Mouse (Mus musculus) MEL (cell line): ENCODE data around the gene Bub1. TPM values are rescaled to one million over a fixed set of nuclear protein-coding genes. Genes with fewer than 3 reads are reported as not detected.

Experiments used
- DNase-seq: peaks from one replicate; pipeline ENCODE4 v3.0.0; 2011; ENCODE audit warnings: low read depth, low spot score
- H3K27ac ChIP-seq: 2 replicates; pipeline ENCODE4 v1.5.1; 2012; ENCODE audit warnings: low read depth, mild to moderate bottlenecking, control low read depth, low read length, moderate library complexity; ENCODE audit not compliant: control insufficient read depth
- H3K27me3 ChIP-seq, 2 experiments: fragments of 150-350 bp in 1 of 2; sonication (generic) in 1 of 2; 2 replicates each; pipeline ENCODE4 v1.6.1; 2012; ENCODE audit warnings: low read length in 2 of 2, mild to moderate bottlenecking in 2 of 2, improper control_type of control experiment in 1 of 2, moderate library complexity in 1 of 2; ENCODE audit not compliant: insufficient read depth in 2 of 2, control insufficient read depth in 1 of 2
- H3K36me3 ChIP-seq, 2 experiments: 2 replicates each; pipeline ENCODE4 v1.6.1; 2012 to 2014; ENCODE audit warnings: low read length in 2 of 2, improper control_type of control experiment in 1 of 2, inconsistent platforms in 1 of 2, mild to moderate bottlenecking in 1 of 2; ENCODE audit not compliant: insufficient read depth in 2 of 2, control insufficient read depth in 1 of 2
- H3K4me1 ChIP-seq, 2 experiments: fragments of 150-350 bp in 1 of 2; sonication (generic) in 1 of 2; 2 replicates each; pipeline ENCODE4 v1.6.1; 2012; ENCODE audit warnings: low read length in 2 of 2, improper control_type of control experiment in 1 of 2, mild to moderate bottlenecking in 1 of 2; ENCODE audit not compliant: insufficient read depth in 2 of 2, control insufficient read depth in 1 of 2
- H3K4me3 ChIP-seq, 2 experiments: fragments of 150-350 bp in 1 of 2; sonication (generic) in 1 of 2; 2 replicates each; pipeline ENCODE4 v1.5.1; 2012; ENCODE audit warnings: low read depth in 2 of 2, low read length in 2 of 2, mild to moderate bottlenecking in 2 of 2, moderate library complexity in 2 of 2, control low read depth in 1 of 2, improper control_type of control experiment in 1 of 2; ENCODE audit not compliant: control insufficient read depth in 1 of 2, insufficient read depth in 1 of 2
- H3K79me2 ChIP-seq: 2 replicates; pipeline ENCODE4 v1.6.1; 2012; ENCODE audit warnings: mild to moderate bottlenecking, low read length, moderate library complexity; ENCODE audit not compliant: control insufficient read depth, poor library complexity, insufficient read depth
- H3K9ac ChIP-seq: 2 replicates; pipeline ENCODE4 v1.6.1; 2012; ENCODE audit warnings: low read depth, mild to moderate bottlenecking, control low read depth, low read length, moderate library complexity; ENCODE audit not compliant: control insufficient read depth, poor library complexity, severe bottlenecking
- H3K9me3 ChIP-seq: fragments of 150-350 bp; sonication (generic); replicated peaks from 2 replicates; pipeline ENCODE4 v1.6.1; 2012; ENCODE audit warnings: mild to moderate bottlenecking, low read length, improper control_type of control experiment, moderate library complexity; ENCODE audit not compliant: insufficient read depth
- BHLHE40 ChIP-seq: IDR thresholded peaks from 2 replicates; pipeline ENCODE4 v1.6.1; 2012; ENCODE audit warnings: low read depth, mild to moderate bottlenecking, inconsistent platforms, low read length, improper control_type of control experiment, borderline replicate concordance
- CHD1 ChIP-seq: IDR thresholded peaks from 2 replicates; pipeline ENCODE4 v1.6.1; 2012; ENCODE audit warnings: low read depth, mild to moderate bottlenecking, inconsistent platforms, low read length, improper control_type of control experiment
- CTCF ChIP-seq, 3 experiments: IDR thresholded peaks in 2 of 3; conservative IDR thresholded peaks in 1 of 3; 2 replicates each; pipeline ENCODE4 v1.5.1; 2011 to 2012; ENCODE audit warnings: low read length in 3 of 3, low read depth in 2 of 3, mild to moderate bottlenecking in 2 of 3, improper control_type of control experiment in 1 of 3, inconsistent platforms in 1 of 3, mixed read lengths in 1 of 3, moderate library complexity in 1 of 3; ENCODE audit not compliant: control insufficient read depth in 1 of 3, insufficient read depth in 1 of 3, poor library complexity in 1 of 3, severe bottlenecking in 1 of 3
- EP300 ChIP-seq, 2 experiments: IDR thresholded peaks; 2 replicates each; pipeline ENCODE4 v1.6.1; 2011; ENCODE audit warnings: improper control_type of control experiment in 2 of 2, low read length in 2 of 2, low read depth in 1 of 2, mild to moderate bottlenecking in 1 of 2
- ETS1 ChIP-seq: IDR thresholded peaks from 2 replicates; pipeline ENCODE4 v1.6.1; 2012; ENCODE audit warnings: low read depth, mild to moderate bottlenecking, inconsistent platforms, low read length, improper control_type of control experiment, moderate library complexity
- GABPA ChIP-seq: IDR thresholded peaks from 2 replicates; pipeline ENCODE4 v1.6.1; 2012; ENCODE audit warnings: low read depth, mild to moderate bottlenecking, inconsistent platforms, low read length, improper control_type of control experiment, moderate library complexity
- GATA1 ChIP-seq: IDR thresholded peaks from 2 replicates; pipeline ENCODE4 v1.6.1; 2011; ENCODE audit warnings: low read depth, low read length, improper control_type of control experiment
- HCFC1 ChIP-seq: IDR thresholded peaks from 2 replicates; pipeline ENCODE4 v1.6.1; 2012; ENCODE audit warnings: low read depth, mild to moderate bottlenecking, inconsistent platforms, low read length, improper control_type of control experiment, moderate library complexity
- KAT2A ChIP-seq: conservative IDR thresholded peaks from 2 replicates; pipeline ENCODE4 v1.6.1; 2012; ENCODE audit warnings: low read depth, low read length, improper control_type of control experiment, inconsistent platforms
- MAZ ChIP-seq: IDR thresholded peaks from 2 replicates; pipeline ENCODE4 v1.6.1; 2012; ENCODE audit warnings: low read depth, mild to moderate bottlenecking, inconsistent platforms, low read length, improper control_type of control experiment
- MXI1 ChIP-seq: IDR thresholded peaks from 2 replicates; pipeline ENCODE4 v1.6.1; 2011; ENCODE audit warnings: mild to moderate bottlenecking, low read depth, low read length, improper control_type of control experiment
- MYB ChIP-seq: IDR thresholded peaks from 2 replicates; pipeline ENCODE4 v1.6.1; 2011; ENCODE audit warnings: mild to moderate bottlenecking, low read depth, low read length, improper control_type of control experiment
- MYC ChIP-seq: IDR thresholded peaks from 2 replicates; pipeline ENCODE4 v1.6.1; 2011; ENCODE audit warnings: low read depth, mild to moderate bottlenecking, low read length, improper control_type of control experiment, moderate library complexity
- NELFE ChIP-seq: IDR thresholded peaks from 2 replicates; pipeline ENCODE4 v1.6.1; 2011; ENCODE audit warnings: low read depth, low read length, improper control_type of control experiment
- NRF1 ChIP-seq: IDR thresholded peaks from 2 replicates; pipeline ENCODE4 v1.6.1; 2014; ENCODE audit warnings: low read depth, mild to moderate bottlenecking, inconsistent platforms, low read length, improper control_type of control experiment, moderate library complexity; ENCODE audit not compliant: poor library complexity, insufficient read depth, severe bottlenecking
- POLR2A ChIP-seq, 2 experiments: IDR thresholded peaks; 2 replicates each; pipeline ENCODE4 v1.6.1; 2011 to 2012; ENCODE audit warnings: low read length in 2 of 2, mild to moderate bottlenecking in 2 of 2, control low read depth in 1 of 2, improper control_type of control experiment in 1 of 2, low read depth in 1 of 2, moderate library complexity in 1 of 2; ENCODE audit not compliant: control insufficient read depth in 1 of 2, insufficient read depth in 1 of 2, poor library complexity in 1 of 2
- POLR2AphosphoS2 ChIP-seq: IDR thresholded peaks from 2 replicates; pipeline ENCODE4 v1.6.1; 2011; ENCODE audit warnings: low read length, improper control_type of control experiment
- POLR2AphosphoS5 ChIP-seq: IDR thresholded peaks from 2 replicates; pipeline ENCODE4 v1.6.1; 2012; ENCODE audit warnings: low read depth, borderline replicate concordance, mild to moderate bottlenecking, inconsistent platforms, low read length, moderate library complexity, mixed read lengths
- RCOR1 ChIP-seq: IDR thresholded peaks from 2 replicates; pipeline ENCODE4 v1.6.1; 2012; ENCODE audit warnings: low read depth, mild to moderate bottlenecking, inconsistent platforms, low read length, improper control_type of control experiment
- SIN3A ChIP-seq: IDR thresholded peaks from 2 replicates; pipeline ENCODE4 v1.6.1; 2012; ENCODE audit warnings: low read length, improper control_type of control experiment, inconsistent platforms
- TAL1 ChIP-seq: IDR thresholded peaks from 2 replicates; pipeline ENCODE4 v1.6.1; 2012; ENCODE audit warnings: mild to moderate bottlenecking, inconsistent platforms, low read length, moderate library complexity, mixed read lengths
- TBP ChIP-seq: IDR thresholded peaks from 2 replicates; pipeline ENCODE4 v1.8.0; 2011; ENCODE audit warnings: low read depth, low read length, improper control_type of control experiment
- TCF12 ChIP-seq: IDR thresholded peaks from 2 replicates; pipeline ENCODE4 v1.6.1; 2014; ENCODE audit warnings: low read depth, mild to moderate bottlenecking, inconsistent platforms, low read length, improper control_type of control experiment, moderate library complexity
- USF1 ChIP-seq: IDR thresholded peaks from 2 replicates; pipeline ENCODE4 v1.6.1; 2014; ENCODE audit warnings: low read depth, mild to moderate bottlenecking, inconsistent platforms, low read length, improper control_type of control experiment, moderate library complexity
- USF2 ChIP-seq, 2 experiments: IDR thresholded peaks; 2 replicates each; pipeline ENCODE4 v1.6.1; 2011 to 2012; ENCODE audit warnings: improper control_type of control experiment in 2 of 2, low read length in 2 of 2, borderline replicate concordance in 1 of 2, inconsistent platforms in 1 of 2, low read depth in 1 of 2, mild to moderate bottlenecking in 1 of 2; ENCODE audit not compliant: insufficient read depth in 1 of 2
- ZC3H11A ChIP-seq: IDR thresholded peaks from 2 replicates; pipeline ENCODE4 v1.6.1; 2012; ENCODE audit warnings: low read depth, mild to moderate bottlenecking, inconsistent platforms, low read length, improper control_type of control experiment
- ZNF384 ChIP-seq: IDR thresholded peaks from 2 replicates; pipeline ENCODE4 v1.6.1; 2012; ENCODE audit warnings: low read depth, mild to moderate bottlenecking, inconsistent platforms, low read length, improper control_type of control experiment
- polyA plus RNA-seq, 2 experiments: library from polyadenylated mRNA; stranded (reverse) in 1 of 2; unstranded in 1 of 2; fragments of >175 nt in 1 of 2; fragments of >200 nt in 1 of 2; gene quantifications; 2 replicates each; pipeline versions ENCODE4 v1.2.1 to v1.2.4; 2012; ENCODE audit warnings: low replicate concordance in 2 of 2, low read depth in 1 of 2; ENCODE audit not compliant: insufficient read length in 2 of 2, insufficient read depth in 1 of 2, missing spikeins in 1 of 2
- total RNA-seq: library from RNA; depleted of rRNA; stranded (reverse); fragments of 300-350 nt; gene quantifications from 2 replicates; pipeline ENCODE4 v1.2.3, GENCODE M21; 2012

Bub1 gene
- total and polyA plus RNA-seq, 3 experiments: 34.6 to 618 (median 57.2) TPM

DNA sequence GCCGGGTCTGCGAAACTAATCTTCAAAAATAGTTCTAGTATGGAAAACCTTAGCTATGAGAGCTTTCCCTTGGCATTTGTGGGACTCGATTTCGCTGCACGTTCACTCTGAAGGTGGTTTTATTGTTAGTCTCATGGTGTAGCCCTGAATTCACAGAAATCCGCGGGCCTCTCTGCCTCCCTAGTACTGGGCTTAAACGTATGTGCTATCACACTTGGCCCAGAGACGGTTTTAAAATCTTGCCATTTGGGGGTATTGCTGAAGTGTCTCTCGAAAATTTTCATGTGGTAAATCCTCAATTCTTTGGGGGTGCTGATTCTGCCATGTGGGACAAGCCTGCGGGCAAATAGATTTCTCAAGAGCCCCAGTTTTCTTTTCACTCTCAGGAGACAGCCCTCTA, 42.5 kb downstream of the Bub1 start:
- H3K79me2 ChIP-seq: peaks cover 18% of the 10 kb centered on the region
- H3K27me3 ChIP-seq: no peaks in the 10 kb centered on the region
- peak overlapping the region; percentile 87 for H3K27ac ChIP-seq
- H3K9ac ChIP-seq: peak overlapping the region; percentile 82
- peaks cover 3 to 15% of the 10 kb centered on the region in 2 experiments for H3K4me1 ChIP-seq
- H3K36me3 ChIP-seq: peaks cover 0 to 15% of the 10 kb centered on the region in 2 experiments; a peak in 2 of 4 replicates
- H3K9me3 ChIP-seq: no peaks in the 10 kb centered on the region
- H3K4me3 ChIP-seq: peak overlapping the region; percentile 60 to 79
- DNase-seq: peak; percentile 55
- TF ChIP-seq BHLHE40 (0 out of 2 replicates have a peak, but pooled peaks have one; percentile 1), TBP (peak; percentile 58; the same call in 1 of the 2 replicates), CTCF (IDR thresholded peaks at IDR 0.05 in 2 of 3, conservative IDR thresholded peaks at IDR 0.05 in 1 of 3; ENCODE audit: control insufficient read depth in 1 of 3, insufficient read depth in 1 of 3, low read depth in 2 of 3, low read length in 3 of 3, poor library complexity in 1 of 3, severe bottlenecking in 1 of 3) (no peak), ETS1 (0 out of 2 replicates have a peak, but pooled peaks have one; percentile 16), HCFC1 (no peak), MYB (no peak), POLR2A (IDR thresholded peaks at IDR 0.05; ENCODE audit: control insufficient read depth in 1 of 2, insufficient read depth in 1 of 2, low read depth in 1 of 2, low read length in 2 of 2, poor library complexity in 1 of 2) (peak in 1 of 2 experiments; percentile 24; a peak in 1 of 4 replicates), USF2 (IDR thresholded peaks at IDR 0.05; ENCODE audit: borderline replicate concordance in 1 of 2, insufficient read depth in 1 of 2, low read depth in 1 of 2, low read length in 2 of 2) (no peak), TAL1 (no peak), GABPA (no peak), SIN3A (peak; percentile 31; the same call in 1 of the 2 replicates)

DNA sequence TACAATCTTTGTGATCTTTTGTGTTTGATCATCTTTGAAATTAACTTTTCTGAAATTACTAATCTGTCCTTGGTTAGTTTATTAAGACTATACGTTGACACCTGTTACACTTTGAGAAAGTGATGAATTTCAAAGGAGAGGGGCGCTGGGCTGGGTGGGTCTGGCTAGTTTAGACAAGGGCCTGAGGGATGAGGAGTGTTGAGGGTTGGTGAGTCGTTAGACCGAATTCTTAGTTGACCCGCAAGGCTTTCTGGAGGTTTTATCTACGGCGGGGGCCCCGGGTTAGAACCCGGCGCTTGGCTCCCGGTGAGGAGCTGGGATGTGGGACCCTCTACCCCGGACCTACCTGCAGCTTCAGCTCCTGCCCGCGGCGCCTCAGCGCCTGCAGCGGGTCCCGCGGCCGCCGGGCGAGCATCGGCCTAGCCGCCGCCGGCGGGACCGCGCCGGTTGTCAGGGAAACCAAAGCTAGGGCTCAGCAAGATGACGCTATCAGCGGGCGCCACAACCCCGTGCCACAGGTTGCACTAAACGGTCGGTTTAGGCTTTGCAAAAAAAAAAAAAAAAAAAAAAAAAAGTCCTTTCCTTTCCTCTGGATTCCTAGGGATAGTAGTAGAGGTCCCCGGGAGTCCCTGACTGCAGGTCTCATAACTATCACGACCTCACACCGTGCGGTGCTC, 43.1 kb downstream of the Bub1 start, which contains the start of gene Nphp1:
Gene Nphp1 (minus strand): TSS at position 458 of the 677 bp plus-strand sequence.
- peak within 1 kb of the TSS; percentile 82 for H3K9ac ChIP-seq
- H3K36me3 ChIP-seq: peaks cover 0 to 15% of the 10 kb centered on the region in 2 experiments; a peak in 2 of 4 replicates
- no peaks in the 10 kb centered on the region for H3K9me3 ChIP-seq
- H3K4me1 ChIP-seq: peaks cover 3 to 15% of the 10 kb centered on the region in 2 experiments
- peaks cover 18% of the 10 kb centered on the region for H3K79me2 ChIP-seq
- no peaks in the 10 kb centered on the region for H3K27me3 ChIP-seq
- DNase-seq: peak; percentile 89
- peak within 1 kb of the TSS; percentile 87 for H3K27ac ChIP-seq
- H3K4me3 ChIP-seq: peak within 1 kb of the TSS; percentile 60 to 79
- TF ChIP-seq MAZ: no peak
- TF ChIP-seq BHLHE40: peak; percentile 14; the same call in 1 of the 2 replicates
- TF ChIP-seq RCOR1: no peak; the same call in 1 of the 2 replicates
- TF ChIP-seq MXI1: peak; percentile 94
- TF ChIP-seq NELFE: peak; percentile 60; the same call in 1 of the 2 replicates
- TF ChIP-seq USF1: peak; percentile 53; the same call in 1 of the 2 replicates
- TF ChIP-seq EP300 (IDR thresholded peaks at IDR 0.05; ENCODE audit: low read depth in 1 of 2, low read length in 2 of 2): peak in 1 of 2 experiments; percentile 48; a peak in 2 of 4 replicates
- 0 out of 2 replicates have a peak, but pooled peaks have one; percentile 20 for TF ChIP-seq TCF12
- peak; percentile 25; the same call in 1 of the 2 replicates for TF ChIP-seq ZC3H11A
- peak; percentile 98 for TF ChIP-seq SIN3A
- TF ChIP-seq MYB: peak; percentile 84
- no peak for TF ChIP-seq GATA1
- peak; percentile 29; the same call in 1 of the 2 replicates for TF ChIP-seq ETS1
- TF ChIP-seq CHD1: no peak
- peak; percentile 98 for TF ChIP-seq ZNF384
- TF ChIP-seq TAL1: peak; percentile 28
- TF ChIP-seq KAT2A: no peak; the same call in 1 of the 2 replicates
- no peak for TF ChIP-seq POLR2AphosphoS2
- no peak for TF ChIP-seq NRF1
- no peak for TF ChIP-seq POLR2AphosphoS5
- TF ChIP-seq MYC: 0 out of 2 replicates have a peak, but pooled peaks have one; percentile 56
- TF ChIP-seq CTCF (IDR thresholded peaks at IDR 0.05 in 2 of 3, conservative IDR thresholded peaks at IDR 0.05 in 1 of 3; ENCODE audit: control insufficient read depth in 1 of 3, insufficient read depth in 1 of 3, low read depth in 2 of 3, low read length in 3 of 3, poor library complexity in 1 of 3, severe bottlenecking in 1 of 3): no peak
- peak; percentile 56 to 67 for TF ChIP-seq POLR2A (IDR thresholded peaks at IDR 0.05; ENCODE audit: control insufficient read depth in 1 of 2, insufficient read depth in 1 of 2, low read depth in 1 of 2, low read length in 2 of 2, poor library complexity in 1 of 2)
